Mouse (Mus musculus) midbrain, embryonic 14.5 days (tissue): ENCODE data around the gene Txnip. TPM values are rescaled to one million over a fixed set of nuclear protein-coding genes. Genes with fewer than 3 reads are reported as not detected.

Source experiments
- ATAC-seq: fragments of 200-750 bp; cut with Nextera tagmentation; 2 replicates; pipeline ENCODE4 v1.8.0; 2017; ENCODE audit warnings: moderate number of reproducible peaks, moderate library complexity; ENCODE audit not compliant: low FRiP score, low TSS enrichment
- DNase-seq: peaks from one replicate; pipeline ENCODE4 v3.0.0-alpha.2; 2015
- H3K27ac ChIP-seq: fragments of 300-500 bp; sonication (generic); replicated peaks from 2 replicates; pipeline ENCODE4 v1.5.1; 2014; ENCODE audit warnings: mild to moderate bottlenecking, low read depth, low read length, moderate library complexity
- H3K27me3 ChIP-seq: fragments of 300-500 bp; sonication (generic); 2 replicates; pipeline ENCODE4 v1.6.1; 2014; ENCODE audit warnings: low read length, control low read depth, mixed read lengths; ENCODE audit not compliant: control insufficient read depth, insufficient read depth
- H3K36me3 ChIP-seq: fragments of 300-500 bp; sonication (generic); 2 replicates; pipeline ENCODE4 v1.6.1; 2014; ENCODE audit warnings: low read length, control low read depth; ENCODE audit not compliant: control insufficient read depth, insufficient read depth
- H3K4me1 ChIP-seq: fragments of 300-500 bp; sonication (generic); 2 replicates; pipeline ENCODE4 v1.6.1; 2014; ENCODE audit warnings: mild to moderate bottlenecking, antibody characterized with exemption, low read length, control low read depth; ENCODE audit not compliant: control insufficient read depth, insufficient read depth
- H3K4me2 ChIP-seq: fragments of 300-500 bp; sonication (generic); 2 replicates; pipeline ENCODE4 v1.6.1; 2014; ENCODE audit warnings: mild to moderate bottlenecking, low read length, moderate library complexity
- H3K4me3 ChIP-seq: fragments of 300-500 bp; sonication (generic); replicated peaks from 2 replicates; pipeline ENCODE4 v1.5.1; 2014; ENCODE audit warnings: low read depth, low read length
- H3K9ac ChIP-seq: fragments of 300-500 bp; sonication (generic); replicated peaks from 2 replicates; pipeline ENCODE4 v1.6.1; 2014; ENCODE audit warnings: mild to moderate bottlenecking, low read length, moderate library complexity
- H3K9me3 ChIP-seq: fragments of 300-500 bp; sonication (generic); 2 replicates; pipeline ENCODE4 v1.6.1; 2016; ENCODE audit warnings: low read length, control low read depth, mixed read lengths; ENCODE audit not compliant: control insufficient read depth
- WGBS: fragments of 180-500 bp; shearing (Covaris S2); extraction: QIAGEN DNeasy Blood & Tissue Kit; methylation state at CpG from one replicate; pipeline ENCODE4 v1.1.7; 2014; 5-methylcytosine and 5-hydroxymethylcytosine counted together
- polyA plus RNA-seq: library from polyadenylated mRNA; unstranded; fragments of >200 nt; fragmentation: Nextera tagmentation; extraction: Ambion mirVana; gene quantifications from 2 replicates; pipeline ENCODE4 v1.2.1, GENCODE M21; 2014

The Txnip gene
- polyA plus RNA-seq, 1 experiment from 2014 or later, result 60.1 TPM

- no peak for DNase-seq
- Histone ChIP-seq H3K4me1 (peaks cover 34% of the 10 kb centered on the region), H3K4me2 (peak overlapping the region; percentile 14)
These were observed 1.6 kb upstream of the Txnip start for GRCm38 (mm10) chr3:96555999-96556614.

DNA sequence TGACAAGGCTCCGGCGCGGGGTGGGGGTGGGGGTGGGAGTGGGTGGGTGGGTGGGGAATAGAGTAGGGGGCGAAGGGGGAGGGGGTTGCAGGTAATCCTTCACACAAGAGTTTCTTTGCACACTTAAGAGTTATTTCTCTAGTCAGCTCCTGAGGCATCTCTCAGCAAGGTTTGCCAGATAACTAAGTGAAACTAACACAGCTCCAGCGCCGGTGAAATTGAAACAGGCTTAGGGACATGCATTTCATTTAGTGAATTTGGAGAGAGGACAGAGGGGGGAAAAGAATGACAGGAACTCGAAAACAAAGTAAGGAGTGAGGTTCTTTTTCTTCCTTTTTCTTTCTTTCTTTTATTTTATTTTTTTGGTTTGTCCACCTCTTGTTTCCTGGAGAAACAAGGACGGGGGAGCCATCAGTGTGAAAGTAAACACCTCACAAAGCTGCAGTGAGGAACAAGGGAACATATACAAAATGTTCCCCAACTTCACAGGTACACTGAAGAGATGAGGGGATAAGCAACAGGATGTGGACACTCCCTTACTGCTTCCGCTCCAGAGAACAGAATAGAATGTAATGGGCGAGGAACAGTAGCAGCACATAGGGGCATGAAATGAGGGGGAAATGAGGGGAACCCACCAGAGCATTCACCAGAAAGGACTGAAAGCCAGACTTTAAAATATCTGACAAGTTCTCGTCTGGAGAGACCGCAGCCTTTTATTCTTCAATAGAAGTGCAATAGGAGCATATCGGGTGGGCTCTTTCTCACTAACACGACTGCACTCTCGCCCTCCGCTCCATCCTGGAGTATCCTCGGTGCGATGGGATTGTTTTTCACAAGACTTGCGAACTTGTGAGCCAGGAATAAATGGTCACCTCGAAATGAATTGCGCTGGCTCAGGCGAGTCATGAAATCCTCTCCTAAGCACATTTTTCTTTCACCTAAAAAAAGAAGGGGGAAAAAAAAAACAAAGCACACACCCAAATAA is 814 bp upstream of the Txnip start:
- peaks cover 22% of the 10 kb centered on the region for H3K36me3 ChIP-seq
- H3K4me3 ChIP-seq, result peak overlapping the region; percentile 72
- H3K4me2 ChIP-seq, result peak overlapping the region; percentile 76
- no peak for ATAC-seq
- H3K27ac ChIP-seq, result peak overlapping the region; percentile 60
- WGBS, result 10% methylated on average over 22 of the region's 22 CpGs
- H3K9me3 ChIP-seq, result no peaks in the 10 kb centered on the region
- DNase-seq, result no peak
- peak overlapping the region; percentile 56 for H3K9ac ChIP-seq
- no peaks in the 10 kb centered on the region for H3K27me3 ChIP-seq
- peaks cover 38% of the 10 kb centered on the region for H3K4me1 ChIP-seq

More at GRCm38 (mm10) chr3:96555999-96556614, 1.6 kb upstream of the Txnip start:
- Histone ChIP-seq H3K27me3 (no peaks in the 10 kb centered on the region), H3K9me3 (no peaks in the 10 kb centered on the region), H3K9ac (no peak overlapping the region), H3K4me3 (no peak overlapping the region), H3K27ac (peak overlapping the region; percentile 33), H3K36me3 (peaks cover 17% of the 10 kb centered on the region)
- no peak for ATAC-seq
- WGBS, result 88% methylated on average over 15 of the region's 15 CpGs

- Histone ChIP-seq H3K4me3 (peak overlapping the region; percentile 72), H3K27ac (peak overlapping the region; percentile 63), H3K4me1 (peaks cover 40% of the 10 kb centered on the region), H3K4me2 (peak overlapping the region; percentile 76), H3K36me3 (peaks cover 22% of the 10 kb centered on the region), H3K9ac (peak overlapping the region; percentile 59), H3K9me3 (no peaks in the 10 kb centered on the region), H3K27me3 (no peaks in the 10 kb centered on the region)
- DNase-seq (peak; percentile 41), ATAC-seq (no peak)
- WGBS, result 1% methylated on average over 17 of the region's 17 CpGs
These were observed 402 bp downstream of the Txnip start for GRCm38 (mm10) chr3:96558159-96558558.

- DNase-seq, result no peak
- H3K4me1 ChIP-seq, result peaks cover 40% of the 10 kb centered on the region
- 40% methylated on average over 10 of the region's 10 CpGs for WGBS
- H3K4me2 ChIP-seq, result peak overlapping the region; percentile 76
- H3K27me3 ChIP-seq, result no peaks in the 10 kb centered on the region
- no peaks in the 10 kb centered on the region for H3K9me3 ChIP-seq
- H3K36me3 ChIP-seq, result peaks cover 22% of the 10 kb centered on the region
- no peak for ATAC-seq
- peak overlapping the region; percentile 72 for H3K4me3 ChIP-seq
- peak overlapping the region; percentile 59 for H3K9ac ChIP-seq
- no peak overlapping the region for H3K27ac ChIP-seq
These were observed 975 bp downstream of the Txnip start for GRCm38 (mm10) chr3:96558668-96559196.

DNA sequence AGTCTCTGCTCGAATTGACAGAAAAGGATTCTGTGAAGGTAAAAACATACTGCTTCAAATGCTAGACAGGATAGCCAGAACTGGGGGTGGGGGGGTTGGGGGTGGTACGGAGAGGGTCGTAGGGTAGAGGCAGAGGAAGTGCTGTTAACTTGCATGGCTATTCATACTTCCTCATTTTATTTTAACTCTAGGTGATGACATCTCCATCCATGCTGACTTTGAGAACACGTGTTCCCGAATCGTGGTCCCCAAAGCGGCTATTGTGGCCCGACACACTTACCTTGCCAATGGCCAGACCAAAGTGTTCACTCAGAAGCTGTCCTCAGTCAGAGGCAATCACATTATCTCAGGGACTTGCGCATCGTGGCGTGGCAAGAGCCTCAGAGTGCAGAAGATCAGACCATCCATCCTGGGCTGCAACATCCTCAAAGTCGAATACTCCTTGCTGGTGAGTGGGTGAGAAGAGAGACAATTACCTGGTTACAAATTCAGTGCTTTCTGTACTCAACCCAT is 1.7 kb downstream of the Txnip start:
- Histone ChIP-seq H3K9me3 (no peaks in the 10 kb centered on the region), H3K4me3 (peak overlapping the region; percentile 72), H3K4me1 (peaks cover 40% of the 10 kb centered on the region), H3K36me3 (peaks cover 22% of the 10 kb centered on the region), H3K27me3 (no peaks in the 10 kb centered on the region), H3K4me2 (peak overlapping the region; percentile 76), H3K27ac (no peak overlapping the region), H3K9ac (peak overlapping the region; percentile 59; the same call in 1 of the 2 replicates)
- DNase-seq (no peak), ATAC-seq (no peak)
- WGBS, result 87% methylated on average over 12 of the region's 12 CpGs

GRCm38 (mm10) chr3:96559911-96560850 is 2.4 kb downstream of the Txnip start:
- peak overlapping the region; percentile 59; the same call in 1 of the 2 replicates for H3K9ac ChIP-seq
- no peaks in the 10 kb centered on the region for H3K9me3 ChIP-seq
- H3K27me3 ChIP-seq, result no peaks in the 10 kb centered on the region
- peaks cover 40% of the 10 kb centered on the region for H3K4me1 ChIP-seq
- ATAC-seq (no peak), DNase-seq (no peak)
- H3K27ac ChIP-seq, result no peak overlapping the region
- peaks cover 22% of the 10 kb centered on the region for H3K36me3 ChIP-seq
- WGBS, result 91% methylated on average over 23 of the region's 23 CpGs
- H3K4me3 ChIP-seq, result peak overlapping the region; percentile 72
- peak overlapping the region; percentile 76 for H3K4me2 ChIP-seq

DNA sequence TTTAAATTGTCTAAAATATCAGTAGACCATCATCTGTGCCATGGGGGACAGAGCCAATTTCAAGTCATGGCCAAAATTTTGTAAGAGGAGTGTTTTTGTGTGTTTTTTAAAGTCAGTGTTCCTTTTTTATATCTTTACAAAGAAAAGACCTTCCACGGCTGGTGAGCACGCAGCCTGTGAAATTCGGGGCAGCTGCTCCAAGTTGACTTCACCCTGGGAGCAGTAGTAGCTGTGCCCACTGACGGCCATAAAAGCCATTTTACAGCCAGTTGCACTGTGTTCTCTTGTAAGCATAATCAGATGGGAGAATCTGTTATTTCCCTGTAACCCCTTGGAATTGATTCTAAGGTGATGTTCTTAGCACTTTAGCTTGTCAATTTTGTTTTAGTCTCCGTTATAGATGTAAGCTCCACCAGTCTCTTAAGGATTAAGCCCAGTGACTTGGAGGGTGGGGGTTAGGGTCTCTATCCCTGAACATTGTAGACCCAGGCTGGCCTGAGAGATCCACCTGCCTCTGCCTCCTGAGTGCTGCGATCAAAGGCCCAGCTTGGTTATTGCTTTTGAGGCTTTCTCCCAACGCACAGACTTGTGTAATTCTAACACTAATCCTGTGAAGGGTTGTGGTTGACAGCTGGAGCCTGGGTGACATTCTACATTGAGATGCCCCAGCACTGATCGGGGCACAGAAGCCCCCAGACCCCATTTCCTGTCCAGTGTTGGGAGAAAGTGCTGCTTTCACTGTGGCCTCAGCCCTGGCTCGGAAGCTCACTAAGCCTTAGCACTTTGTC is 3.3 kb downstream of the Txnip start:
- Histone ChIP-seq H3K27ac (no peak overlapping the region), H3K4me2 (peak overlapping the region; percentile 76), H3K9me3 (no peaks in the 10 kb centered on the region), H3K27me3 (no peaks in the 10 kb centered on the region), H3K4me1 (peaks cover 40% of the 10 kb centered on the region), H3K4me3 (0 out of 2 replicates have a peak overlapping the region, but pooled peaks have one; percentile 72), H3K9ac (no peak overlapping the region), H3K36me3 (peaks cover 22% of the 10 kb centered on the region)
- ATAC-seq (no peak), DNase-seq (no peak)
- WGBS, result 89% methylated on average over 9 of the region's 9 CpGs
